ENCODE assay signal across 15 mouse cellular contexts in genomic region chr11:24361998-24362687, GRCm38 (mm10).
DNase-seq lines count a peak whose midpoint lies in the region; ATAC-seq and TF ChIP-seq lines count a peak whose summit lies in the region.
"Had no signal": no experiment of that assay in that cellular context is flagged by ENCODE, and none has a peak within 500 bp of the region (broad histone marks: within the 10 kb centered on the region; RNA-seq: fewer than 3 reads in every experiment).

No protein-coding gene starts in this region.

- H3K4me2 ChIP-seq in hindbrain, postnatal 0 days (ENCODE audit: low read depth, low read length): no peak overlapping the region
- H3K4me2 ChIP-seq: kidney, embryonic 15.5 days; liver, embryonic 11.5 days had no signal

- H3K27me3 ChIP-seq in hindbrain, embryonic 10.5 days (ENCODE audit: insufficient read depth, poor library complexity, severe bottlenecking): peaks cover 7% of the 10 kb centered on the region; the same call in 1 of the 2 replicates
- H3K27me3 ChIP-seq in hindbrain, postnatal 0 days (ENCODE audit: insufficient read depth, low read length): no peaks in the 10 kb centered on the region
- no peaks in the 10 kb centered on the region for H3K27me3 ChIP-seq in embryonic facial prominence, embryonic 10.5 days (replicated peaks; ENCODE audit: low read depth, poor library complexity, severe bottlenecking)
- H3K27me3 ChIP-seq: kidney, embryonic 15.5 days had no signal

- WGBS in hindbrain, embryonic 10.5 days: 46% methylated on average over 6 of the region's 6 CpGs
- WGBS in hindbrain, postnatal 0 days: 51% methylated on average over 6 of the region's 6 CpGs
- 31% methylated on average over 6 of the region's 6 CpGs for WGBS in embryonic facial prominence, embryonic 10.5 days

- no peak for TF ChIP-seq CTCF in hindbrain, postnatal 0 days (IDR thresholded peaks at IDR 0.05; ENCODE audit: low read depth)

- peaks cover 25% of the 10 kb centered on the region for H3K4me1 ChIP-seq in hindbrain, embryonic 10.5 days (replicated peaks)
- H3K4me1 ChIP-seq in hindbrain, postnatal 0 days (ENCODE audit: insufficient read depth, low read length): peaks cover 5% of the 10 kb centered on the region; the same call in 1 of the 2 replicates
- H3K4me1 ChIP-seq in embryonic facial prominence, embryonic 10.5 days: peaks cover 33% of the 10 kb centered on the region

- intact Hi-C loops in gastrocnemius, postnatal 36 days (cut with DNase I): no loop called here

- H3K27ac ChIP-seq in hindbrain, embryonic 10.5 days: peak overlapping the region; percentile 76
- no peak overlapping the region for H3K27ac ChIP-seq in hindbrain, postnatal 0 days
- peak overlapping the region; percentile 86 for H3K27ac ChIP-seq in embryonic facial prominence, embryonic 10.5 days (replicated peaks)
- H3K27ac ChIP-seq: kidney, embryonic 15.5 days had no signal

- H3K36me3 ChIP-seq in hindbrain, embryonic 10.5 days: no peaks in the 10 kb centered on the region
- H3K36me3 ChIP-seq in hindbrain, postnatal 0 days (ENCODE audit: insufficient read depth, low read length): no peaks in the 10 kb centered on the region
- H3K36me3 ChIP-seq in embryonic facial prominence, embryonic 10.5 days (replicated peaks): no peaks in the 10 kb centered on the region
- H3K36me3 ChIP-seq: G1E; kidney, embryonic 15.5 days had no signal

- H3K9me3 ChIP-seq in hindbrain, embryonic 10.5 days: no peaks in the 10 kb centered on the region
- no peaks in the 10 kb centered on the region for H3K9me3 ChIP-seq in hindbrain, postnatal 0 days (ENCODE audit: low read length)
- H3K9me3 ChIP-seq in embryonic facial prominence, embryonic 10.5 days: no peaks in the 10 kb centered on the region
- H3K9me3 ChIP-seq: G1E; kidney, embryonic 15.5 days had no signal

- ATAC-seq in hindbrain, postnatal 0 days: no peak
- peak; percentile 57 for ATAC-seq in granulocyte monocyte progenitor cell, adult 5-6 weeks (replicated peaks; ENCODE audit: poor library complexity, severe bottlenecking)
- 0 out of 2 replicates have a peak, but pooled peaks have one; percentile 25 for ATAC-seq in monocyte, adult 5-6 weeks (replicated peaks; ENCODE audit: insufficient number of reproducible peaks, low FRiP score, low TSS enrichment, poor library complexity, severe bottlenecking)
- no peak for ATAC-seq in erythroid progenitor cell, adult 5-6 weeks (replicated peaks; ENCODE audit: low FRiP score, poor library complexity, severe bottlenecking)
- ATAC-seq: lung, postnatal 0 days had no signal

- H3K9ac ChIP-seq in hindbrain, postnatal 0 days (replicated peaks; ENCODE audit: low read length): no peak overlapping the region
- H3K9ac ChIP-seq: kidney, embryonic 15.5 days had no signal

- H3K4me3 ChIP-seq in hindbrain, embryonic 10.5 days: no peak overlapping the region
- no peak overlapping the region for H3K4me3 ChIP-seq in hindbrain, postnatal 0 days (ENCODE audit: low read length)
- no peak overlapping the region for H3K4me3 ChIP-seq in embryonic facial prominence, embryonic 10.5 days
- H3K4me3 ChIP-seq: kidney, embryonic 15.5 days had no signal

- DNase-seq in hindbrain, embryonic 10.5 days (ENCODE audit: low spot score): peak; percentile 44
- no peak for DNase-seq in hindbrain, postnatal 0 days (ENCODE audit: low spot score)
- peak; percentile 80 for DNase-seq in embryonic facial prominence, embryonic 10.5 days (ENCODE audit: low spot score)
- DNase-seq in gastrocnemius, postnatal 36 days: no peak
- no peak for DNase-seq in T-cell, adult 2 months (ENCODE audit: low spot score)
- DNase-seq: cerebellum, adult 9-11 months; layer of hippocampus, adult 9-11 months; thymus, adult 2 months had no signal

Comparison
In these comparisons a context has a peak if more than half of its experiments do, and no peak if none do; other contexts are left out.
1. DNase-seq: peak in hindbrain, embryonic 10.5 days (single experiment) and embryonic facial prominence, embryonic 10.5 days (single experiment); none in hindbrain, postnatal 0 days (single experiment), gastrocnemius, postnatal 36 days (0 of 2) and T-cell, adult 2 months (single experiment).
2. ATAC-seq: peak in granulocyte monocyte progenitor cell, adult 5-6 weeks (single experiment) and monocyte, adult 5-6 weeks (single experiment); none in hindbrain, postnatal 0 days (single experiment) and erythroid progenitor cell, adult 5-6 weeks (single experiment).